Mouse (Mus musculus) mesoderm, embryonic 11.5 days (tissue): Measurements from ENCODE around the gene Msi2.

Experiments
- DNase-seq: peaks from one replicate; pipeline ENCODE4 v3.0.0-alpha.2; 2012; ENCODE audit warnings: low read depth, low spot score

The Msi2 gene

GRCm38 (mm10) chr11:88718050-88718765 lies at the start of gene Msi2:
Gene Msi2 (minus strand): TSS chr11:88718513.
- DNase-seq, result peak; percentile 95

DNA sequence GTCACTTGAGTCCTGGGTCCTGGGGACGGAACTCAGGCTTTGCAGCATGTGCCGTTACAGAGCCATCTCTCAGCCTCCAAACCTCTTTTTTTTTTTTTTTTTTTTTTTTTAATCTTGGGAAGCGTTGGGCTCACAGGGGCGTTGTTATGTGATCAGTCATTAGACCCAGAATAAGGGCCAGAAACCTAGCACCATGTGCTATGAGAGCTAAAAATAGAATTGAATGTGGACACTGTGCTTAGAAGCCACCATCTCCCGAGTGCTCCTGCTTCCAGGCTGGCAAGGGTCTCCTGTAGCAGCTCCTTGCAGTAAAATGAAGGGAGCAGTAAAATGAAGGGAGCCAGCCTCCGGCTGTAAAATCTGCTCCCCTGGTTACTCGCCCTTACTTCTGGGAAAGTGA lies 47.3 kb upstream of the Msi2 start:
- no peak for DNase-seq

GRCm38 (mm10) chr11:88763371-88763770 lies 45.1 kb upstream of the Msi2 start:
- no peak for DNase-seq

- no peak for DNase-seq
Observed at GRCm38 (mm10) chr11:88759501-88759900, 41.2 kb upstream of the Msi2 start.

- no peak for DNase-seq
Observed at GRCm38 (mm10) chr11:88758402-88758801, 40.1 kb upstream of the Msi2 start.

DNA sequence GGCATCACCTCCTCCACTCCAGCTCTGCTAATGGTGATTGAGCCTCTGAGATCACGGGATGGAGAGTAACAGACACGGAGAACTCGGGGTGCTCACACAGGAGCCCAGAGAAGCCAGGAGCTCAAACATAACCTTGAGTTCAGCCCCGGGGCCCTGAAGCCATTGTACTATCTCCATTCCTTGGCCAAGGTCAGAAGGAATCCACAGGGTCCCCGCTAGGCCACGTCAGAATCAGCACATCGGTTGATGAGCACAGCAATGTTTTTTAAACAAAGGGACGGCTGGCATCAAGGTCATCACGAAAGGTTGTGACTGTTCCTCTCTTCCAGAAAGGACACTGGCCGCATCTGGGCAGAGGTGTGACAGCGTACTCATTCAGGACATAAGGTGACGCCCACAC lies 27.0 kb upstream of the Msi2 start:
- no peak for DNase-seq

DNA sequence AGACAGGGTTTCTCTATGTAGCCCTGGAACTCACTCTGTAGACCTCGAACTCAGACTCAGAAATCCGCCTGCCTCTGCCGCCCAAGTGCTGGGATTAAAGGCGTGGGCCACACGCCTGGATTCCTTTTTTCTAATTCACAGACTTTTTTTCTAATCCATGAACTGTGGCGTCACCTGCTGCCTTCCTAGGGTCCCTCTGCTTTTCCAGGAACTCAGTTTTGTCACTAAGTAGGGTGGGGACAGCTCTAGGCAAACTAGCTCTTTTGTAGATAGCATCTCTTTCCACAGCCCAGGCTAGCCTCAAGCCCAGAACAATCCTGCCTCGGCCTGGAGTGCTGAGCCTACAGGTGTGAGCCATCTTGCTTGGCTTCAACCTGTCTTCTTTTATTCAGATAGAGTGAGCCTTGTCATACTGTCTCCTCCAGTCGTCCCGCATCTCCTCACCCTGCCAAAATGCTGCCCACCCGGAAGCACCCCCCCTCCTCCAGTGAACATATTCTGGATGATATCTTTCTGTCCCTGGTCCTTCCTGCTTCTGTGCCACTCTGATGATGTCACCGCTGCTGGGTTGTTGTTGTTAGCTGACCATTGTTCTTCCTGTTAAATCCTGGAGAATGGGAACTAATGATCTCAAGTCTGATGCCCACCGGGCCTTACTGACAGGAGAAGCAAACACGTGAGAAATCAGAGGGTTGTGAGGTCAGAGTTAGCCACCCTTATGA lies 21.4 kb upstream of the Msi2 start:
- DNase-seq, result no peak

- DNase-seq, result no peak
Observed at GRCm38 (mm10) chr11:88729363-88729762, 11.1 kb upstream of the Msi2 start.

DNA sequence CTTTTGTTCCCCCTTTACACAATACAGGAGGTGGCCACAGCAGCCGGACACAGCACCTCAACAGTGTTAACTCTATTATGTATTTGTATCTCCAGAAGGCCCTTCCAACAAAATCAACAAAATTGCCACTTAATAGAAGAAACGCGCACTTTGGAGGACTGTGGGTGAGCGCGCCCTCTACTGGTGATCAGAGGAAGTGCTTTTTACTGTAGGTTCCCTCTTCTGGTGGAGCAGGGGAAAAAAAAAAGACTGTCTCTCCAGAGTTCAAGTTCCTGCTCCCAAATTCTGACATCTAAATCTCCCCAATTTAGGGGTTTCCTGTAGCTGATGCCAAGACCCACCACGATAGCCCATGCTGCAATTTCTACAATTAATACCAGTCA lies 10.2 kb upstream of the Msi2 start:
- DNase-seq, result peak; percentile 73

- no peak for DNase-seq
Observed at GRCm38 (mm10) chr11:88727768-88728507, 9.6 kb upstream of the Msi2 start.

DNA sequence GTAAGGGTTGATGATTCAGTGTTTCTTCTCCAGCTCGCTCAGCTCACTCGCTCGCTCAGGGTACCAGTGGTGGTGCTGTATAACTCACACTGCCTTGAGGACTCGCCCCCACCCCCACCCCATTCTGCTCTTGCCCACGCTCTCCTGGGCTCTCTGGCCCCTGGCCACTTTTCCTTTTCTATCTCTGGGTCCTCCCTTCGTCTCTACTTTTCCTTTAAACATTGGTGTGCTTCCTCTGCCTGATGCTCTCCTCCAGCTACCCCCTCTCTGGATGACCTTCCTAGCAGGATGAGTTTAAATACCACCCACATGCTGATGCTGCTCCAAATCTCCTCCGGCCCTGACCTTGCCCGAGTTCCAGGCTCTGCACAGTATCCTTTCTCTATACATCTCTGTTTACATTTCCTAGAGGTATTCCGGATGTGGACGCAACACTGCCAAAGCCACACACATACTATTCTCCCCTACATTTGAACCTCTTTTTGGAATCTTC lies 2.9 kb upstream of the Msi2 start:
- no peak for DNase-seq

DNA sequence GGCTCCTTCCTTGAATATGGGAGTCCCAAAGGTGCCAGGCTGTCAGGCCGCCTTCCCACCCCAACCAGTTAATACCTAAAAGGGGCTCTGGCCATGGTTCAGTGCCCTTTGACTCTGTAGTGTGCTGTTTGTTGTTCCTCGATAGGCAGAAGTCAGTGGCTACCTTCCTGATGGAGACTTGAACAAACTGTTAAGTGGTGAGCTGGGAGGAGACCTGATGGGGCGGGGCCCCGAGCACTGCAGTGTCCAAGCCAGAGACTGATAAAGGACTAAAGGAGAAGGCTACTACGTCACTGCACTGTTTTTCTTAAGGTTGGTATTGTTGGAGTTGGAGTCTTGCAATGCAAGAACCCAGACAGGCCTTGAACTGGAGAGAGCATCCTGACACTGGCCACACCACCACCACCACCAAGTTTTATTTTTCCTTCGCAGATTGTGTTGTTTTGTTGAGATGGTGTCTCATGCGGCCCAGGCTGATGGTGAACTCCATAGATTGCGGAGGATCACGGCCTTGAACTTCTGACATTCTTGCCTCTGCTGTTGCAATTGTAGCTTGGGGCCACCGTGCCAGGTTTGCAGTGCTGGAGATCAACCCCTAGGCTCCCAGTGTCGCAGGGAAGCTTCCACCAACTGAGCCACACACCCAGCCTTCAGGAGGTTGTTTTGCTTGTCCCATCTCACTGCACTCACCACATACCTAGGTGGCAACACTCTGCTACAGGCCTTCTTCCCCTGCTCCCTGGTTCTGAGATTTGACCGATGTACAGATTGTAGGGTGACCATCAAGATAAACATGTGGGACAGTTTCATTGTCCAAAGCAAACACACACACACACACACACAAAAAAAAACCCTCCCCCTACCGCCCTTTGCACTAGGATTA lies 2.2 kb upstream of the Msi2 start:
- DNase-seq, result no peak

- no peak for DNase-seq
Observed at GRCm38 (mm10) chr11:88719601-88720000, 1.3 kb upstream of the Msi2 start.

- no peak for DNase-seq
Observed at GRCm38 (mm10) chr11:88718766-88719595, 668 bp upstream of the Msi2 start.

DNA sequence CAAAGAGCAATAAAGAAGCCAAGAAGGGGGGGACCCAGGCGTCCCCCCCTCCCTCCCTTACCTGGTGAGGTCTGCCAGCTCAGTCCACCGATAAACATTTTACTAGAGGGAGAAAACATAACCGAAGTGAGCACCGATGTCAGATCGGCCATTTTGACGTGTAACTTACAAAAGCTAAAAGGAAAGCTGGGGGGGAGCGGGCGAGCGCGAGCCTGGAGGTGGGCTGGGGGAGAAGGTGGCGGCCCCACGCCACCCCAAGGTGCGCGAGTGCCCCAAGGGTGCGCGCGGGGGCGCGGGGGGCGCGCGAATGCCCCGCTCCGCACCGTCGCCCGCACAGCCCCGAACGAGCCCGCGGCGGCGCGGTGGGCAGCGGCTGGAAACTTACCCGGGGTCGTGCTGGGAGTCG lies 666 bp downstream of the Msi2 start:
- no peak for DNase-seq

- no peak for DNase-seq
Observed at GRCm38 (mm10) chr11:88717016-88717643, 1.2 kb downstream of the Msi2 start.

GRCm38 (mm10) chr11:88716061-88716994 lies 2.0 kb downstream of the Msi2 start:
- no peak for DNase-seq

DNA sequence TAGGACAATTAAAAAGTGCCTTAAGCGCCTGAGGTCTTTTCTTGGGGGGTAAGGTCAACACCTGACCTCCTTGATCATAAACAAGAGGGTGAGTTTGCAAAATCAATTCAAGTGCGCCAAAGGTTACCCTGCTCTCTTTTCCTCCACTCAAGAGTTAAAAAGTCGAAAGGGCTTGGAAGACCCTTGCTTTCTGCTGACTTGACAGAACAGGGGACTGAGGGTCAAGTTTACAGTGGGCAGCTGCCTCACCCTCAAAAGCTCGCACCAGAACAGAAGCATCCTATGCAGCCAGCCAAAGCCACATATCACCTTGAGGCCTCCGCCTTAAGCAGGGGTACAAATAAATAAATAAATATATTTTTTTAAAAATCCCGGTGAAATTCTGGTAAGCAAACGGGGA lies 3.0 kb downstream of the Msi2 start:
- DNase-seq, result no peak

DNA sequence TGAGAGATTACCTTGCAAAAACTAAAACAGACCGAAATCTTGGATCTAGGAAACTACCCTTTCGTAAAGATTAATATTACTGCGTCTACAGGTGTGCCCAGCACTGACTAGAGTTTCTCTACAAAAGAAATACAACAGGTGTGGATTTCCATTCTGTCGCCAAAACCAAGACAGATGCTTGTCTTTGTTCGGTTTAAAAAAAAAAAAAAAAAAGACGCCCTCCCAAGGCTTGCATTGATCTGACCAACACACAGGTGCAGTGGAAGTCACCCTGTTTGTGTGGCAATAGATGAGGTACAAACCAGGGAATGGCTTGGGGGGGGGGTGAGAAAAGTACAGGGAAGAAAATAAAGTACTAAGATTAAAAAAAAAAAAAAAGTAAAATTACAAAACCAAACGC lies 4.2 kb downstream of the Msi2 start:
- DNase-seq, result no peak
